Mouse (Mus musculus) myocyte (in vitro differentiated cells): ENCODE data around the gene Ttc39d. TPM values are rescaled to one million over a fixed set of nuclear protein-coding genes. Genes with fewer than 3 reads are reported as not detected.
"Not testable (repeated sequence)": the region's sequence is repeated elsewhere in the genome, so short reads cannot be mapped to it uniquely, and the experiment has no call there.

Experiments used
- H3K27me3 ChIP-seq: one replicate; pipeline ENCODE4 v1.6.1; 2011; ENCODE audit not compliant: control insufficient read depth, insufficient read depth, insufficient read length
- H3K36me3 ChIP-seq: one replicate; pipeline ENCODE4 v1.6.1; 2011; ENCODE audit not compliant: control insufficient read depth, insufficient read depth
- H3K4me2 ChIP-seq: one replicate; pipeline ENCODE4 v1.6.1; 2011; ENCODE audit warnings: low read depth, control low read depth
- H3K4me3 ChIP-seq: one replicate; pipeline ENCODE4 v1.5.1; 2011; ENCODE audit warnings: mild to moderate bottlenecking, control low read depth, moderate library complexity
- H3K79me2 ChIP-seq: one replicate; pipeline ENCODE4 v1.6.1; 2011; ENCODE audit not compliant: control insufficient read depth, insufficient read depth
- H3ac ChIP-seq: one replicate; pipeline ENCODE4 v1.6.1; 2011; ENCODE audit not compliant: control insufficient read depth, insufficient read length
- CEBPB ChIP-seq: IDR thresholded peaks from 2 replicates; pipeline ENCODE4 v1.6.1; 2011; ENCODE audit warnings: mild to moderate bottlenecking, moderate library complexity; ENCODE audit not compliant: poor library complexity, insufficient read depth, severe bottlenecking
- E2F4 ChIP-seq: IDR thresholded peaks from one replicate; pipeline ENCODE4 v1.6.1; 2011; ENCODE audit warnings: mild to moderate bottlenecking, control low read depth, moderate library complexity; ENCODE audit not compliant: insufficient read depth
- MAX ChIP-seq: IDR thresholded peaks from one replicate; pipeline ENCODE4 v1.6.1; 2011; ENCODE audit warnings: low read depth, mild to moderate bottlenecking, control low read depth
- MYOD1 ChIP-seq, 3 experiments: IDR thresholded peaks; one replicate each; pipeline ENCODE4 v1.6.1; 2011; ENCODE audit warnings: control low read depth in 2 of 3, low read depth in 2 of 3, mild to moderate bottlenecking in 2 of 3, moderate library complexity in 1 of 3; ENCODE audit not compliant: insufficient read length in 2 of 3, control insufficient read depth in 1 of 3
- MYOG ChIP-seq, 3 experiments: IDR thresholded peaks; one replicate each; pipeline ENCODE4 v1.6.1; 2011; ENCODE audit warnings: control low read depth in 2 of 3, low read depth in 2 of 3, mild to moderate bottlenecking in 2 of 3; ENCODE audit not compliant: insufficient read length in 2 of 3, control insufficient read depth in 1 of 3, insufficient read depth in 1 of 3
- POLR2A ChIP-seq: IDR thresholded peaks from one replicate; pipeline ENCODE4 v1.6.1; 2011; ENCODE audit warnings: low read depth, mild to moderate bottlenecking, control low read depth, moderate library complexity; ENCODE audit not compliant: insufficient read length
- POLR2AphosphoS2 ChIP-seq: IDR thresholded peaks from one replicate; pipeline ENCODE4 v1.6.1; 2011; ENCODE audit warnings: low read depth, control low read depth; ENCODE audit not compliant: insufficient read length
- REST ChIP-seq: IDR thresholded peaks from one replicate; pipeline ENCODE4 v1.6.1; 2011; ENCODE audit warnings: mild to moderate bottlenecking, control low read depth, moderate library complexity; ENCODE audit not compliant: insufficient read depth, insufficient read length
- SRF ChIP-seq: IDR thresholded peaks from one replicate; pipeline ENCODE4 v1.6.1; 2011; ENCODE audit warnings: low read depth; ENCODE audit not compliant: control insufficient read depth, insufficient read length
- TCF12 ChIP-seq: IDR thresholded peaks from one replicate; pipeline ENCODE4 v1.6.1; 2011; ENCODE audit warnings: mild to moderate bottlenecking, control low read depth; ENCODE audit not compliant: poor library complexity, insufficient read depth, severe bottlenecking
- TCF3 ChIP-seq: IDR thresholded peaks from one replicate; pipeline ENCODE4 v1.6.1; 2011; ENCODE audit warnings: low read depth, control low read depth; ENCODE audit not compliant: insufficient read length
- USF1 ChIP-seq: IDR thresholded peaks from one replicate; pipeline ENCODE4 v1.6.1; 2011; ENCODE audit warnings: low read depth, mild to moderate bottlenecking, control low read depth, moderate library complexity
- polyA plus RNA-seq: library from polyadenylated mRNA; unstranded; fragments of >200 nt; fragmentation: generic; extraction: Trizol; gene quantifications from one replicate; pipeline ENCODE4 v1.2.1, GENCODE M21; 2012; ENCODE audit warnings: missing spikeins

Gene Ttc39d
- polyA plus RNA-seq, 1 experiment: 0.01 TPM

GRCm38 (mm10) chr17:80206301-80206670, 974 bp upstream of the Ttc39d start:
- peak overlapping the region; percentile 94 for H3K4me3 ChIP-seq
- peak overlapping the region; percentile 95 for H3K4me2 ChIP-seq
- no peaks in the 10 kb centered on the region for H3K27me3 ChIP-seq
- TF ChIP-seq POLR2AphosphoS2 (no peak), REST (no peak), USF1 (no peak), E2F4 (no peak), CEBPB (no peak), MAX (no peak), MYOG (IDR thresholded peaks at IDR 0.05; ENCODE audit: control insufficient read depth in 1 of 3, insufficient read depth in 1 of 3, insufficient read length in 2 of 3, low read depth in 2 of 3) (no peak), TCF3 (no peak), POLR2A (no peak), SRF (no peak), MYOD1 (IDR thresholded peaks at IDR 0.05; ENCODE audit: control insufficient read depth in 1 of 3, insufficient read length in 2 of 3, low read depth in 2 of 3) (no peak)
- peaks cover 41% of the 10 kb centered on the region for H3K36me3 ChIP-seq
- peak overlapping the region; percentile 86 for H3ac ChIP-seq
- H3K79me2 ChIP-seq: peaks cover 53% of the 10 kb centered on the region

- H3K27me3 ChIP-seq, H3ac ChIP-seq, H3K36me3 ChIP-seq, H3K4me2 ChIP-seq, H3K79me2 ChIP-seq, H3K4me3 ChIP-seq: not testable (repeated sequence)
Measured at GRCm38 (mm10) chr17:80213998-80214397, 6.7 kb downstream of the Ttc39d start.

GRCm38 (mm10) chr17:80220131-80220530, 12.9 kb downstream of the Ttc39d start:
- Histone ChIP-seq H3K4me3 (no peak overlapping the region), H3ac (no peak overlapping the region), H3K4me2 (no peak overlapping the region), H3K79me2 (no peaks in the 10 kb centered on the region), H3K36me3 (no peaks in the 10 kb centered on the region), H3K27me3 (no peaks in the 10 kb centered on the region)
- no peak for TF ChIP-seq CEBPB
- no peak for TF ChIP-seq TCF3
- TF ChIP-seq USF1: no peak
- no peak for TF ChIP-seq MAX
- TF ChIP-seq TCF12: no peak
- no peak for TF ChIP-seq MYOG (IDR thresholded peaks at IDR 0.05; ENCODE audit: control insufficient read depth in 1 of 3, insufficient read depth in 1 of 3, insufficient read length in 2 of 3, low read depth in 2 of 3)
- no peak for TF ChIP-seq E2F4
- no peak for TF ChIP-seq MYOD1 (IDR thresholded peaks at IDR 0.05; ENCODE audit: control insufficient read depth in 1 of 3, insufficient read length in 2 of 3, low read depth in 2 of 3)
- no peak for TF ChIP-seq POLR2A
- no peak for TF ChIP-seq REST
- TF ChIP-seq POLR2AphosphoS2: no peak
- no peak for TF ChIP-seq SRF

- TF ChIP-seq MYOG (IDR thresholded peaks at IDR 0.05; ENCODE audit: control insufficient read depth in 1 of 3, insufficient read depth in 1 of 3, insufficient read length in 2 of 3, low read depth in 2 of 3): no peak
- TF ChIP-seq POLR2A: no peak
- TF ChIP-seq TCF12: no peak
- no peak for TF ChIP-seq REST
- no peak for TF ChIP-seq SRF
- TF ChIP-seq POLR2AphosphoS2: no peak
- no peak for TF ChIP-seq MYOD1 (IDR thresholded peaks at IDR 0.05; ENCODE audit: control insufficient read depth in 1 of 3, insufficient read length in 2 of 3, low read depth in 2 of 3)
- no peak for TF ChIP-seq MAX
- TF ChIP-seq TCF3: no peak
- TF ChIP-seq E2F4: no peak
- no peak for TF ChIP-seq USF1
- no peak overlapping the region for H3ac ChIP-seq
- no peak overlapping the region for H3K4me2 ChIP-seq
- no peak overlapping the region for H3K4me3 ChIP-seq
- no peaks in the 10 kb centered on the region for H3K36me3 ChIP-seq
- no peaks in the 10 kb centered on the region for H3K79me2 ChIP-seq
- no peaks in the 10 kb centered on the region for H3K27me3 ChIP-seq
Measured at GRCm38 (mm10) chr17:80221202-80221601, 13.9 kb downstream of the Ttc39d start.

GRCm38 (mm10) chr17:80221890-80222628, 14.8 kb downstream of the Ttc39d start:
- Histone ChIP-seq H3K36me3 (no peaks in the 10 kb centered on the region), H3K4me2 (no peak overlapping the region), H3ac (no peak overlapping the region), H3K27me3 (no peaks in the 10 kb centered on the region), H3K4me3 (no peak overlapping the region), H3K79me2 (no peaks in the 10 kb centered on the region)
- no peak for TF ChIP-seq USF1
- no peak for TF ChIP-seq REST
